Mouse (Mus musculus): ENCODE data around the gene Zfp969. TPM values are rescaled to one million over a fixed set of nuclear protein-coding genes. Genes with fewer than 3 reads are reported as not detected.
"Not testable (repeated sequence)": the region's sequence is repeated elsewhere in the genome, so short reads cannot be mapped to it uniquely, and the experiment has no call there.

Zfp969 gene
- 16.4 and 26.3 TPM in 2 replicates for polyA plus RNA-seq (2015; fragmentation: Nextera tagmentation; extraction: Ambion mirVana)

DNA sequence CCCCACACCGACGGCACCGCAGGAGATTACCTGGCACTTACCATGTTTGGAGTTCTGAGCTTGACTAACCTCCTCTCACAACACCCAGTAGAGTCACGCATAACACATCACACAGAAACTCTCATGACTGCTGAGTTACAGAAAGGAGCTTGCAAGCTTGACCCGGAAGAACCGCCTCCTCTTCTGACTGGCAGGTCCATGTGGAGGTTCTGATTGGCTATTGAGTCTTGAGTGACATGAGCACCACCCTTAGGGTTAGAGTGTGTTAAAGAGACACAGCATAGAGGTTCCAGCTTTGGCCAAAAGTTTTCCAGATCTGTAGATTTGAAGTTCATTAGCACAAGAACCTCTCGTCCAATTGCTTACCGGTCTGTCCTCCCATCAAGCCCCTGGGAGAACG, at the start of gene Zfp969:
TSS of gene Zfp969 (minus strand) at position 101 of the 400 bp plus-strand sequence.
- H3K27me3 ChIP-seq (replicated peaks); H3K9ac ChIP-seq; H3K4me3 ChIP-seq; H3K9me3 ChIP-seq; H3K4me1 ChIP-seq; H3K27ac ChIP-seq (replicated peaks); H3K4me2 ChIP-seq; H3K36me3 ChIP-seq; ATAC-seq (ENCODE audit: extremely low read depth, insufficient number of reproducible peaks, low FRiP score, low TSS enrichment): not testable (repeated sequence)
- no CpG with 5 or more reads among the region's 9 CpGs for WGBS

DNA sequence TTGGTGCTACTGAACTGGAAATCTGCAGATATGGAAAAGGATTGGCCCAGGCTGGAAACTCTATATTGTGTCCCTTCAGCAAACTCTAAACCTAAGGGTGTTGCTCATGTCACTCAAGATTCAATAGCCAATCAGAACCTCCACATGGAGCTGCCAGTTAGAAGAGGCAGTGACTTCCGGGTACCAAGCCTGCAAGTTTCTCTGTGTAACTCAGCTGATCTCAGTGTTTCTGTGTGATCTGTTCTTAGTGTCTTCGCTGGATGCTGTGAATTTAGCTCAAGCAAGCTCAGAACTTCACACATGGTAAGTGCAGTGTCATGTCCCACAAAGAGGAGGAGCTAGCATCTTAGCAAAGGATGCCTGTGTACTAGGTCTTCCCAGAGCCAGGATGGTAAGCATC, 37.8 kb upstream of the Zfp969 start, which contains the start of gene Gm2007:
TSS of gene Gm2007 (plus strand) at position 301 of the 400 bp plus-strand sequence.
- not testable (repeated sequence) for H3K4me3 ChIP-seq; H3K4me1 ChIP-seq; H3K27me3 ChIP-seq (replicated peaks); H3K36me3 ChIP-seq; H3K9me3 ChIP-seq; H3K4me2 ChIP-seq; H3K9ac ChIP-seq; H3K27ac ChIP-seq (replicated peaks); ATAC-seq (ENCODE audit: extremely low read depth, insufficient number of reproducible peaks, low FRiP score, low TSS enrichment)
- WGBS, result no CpG with 5 or more reads among the region's 2 CpGs

DNA sequence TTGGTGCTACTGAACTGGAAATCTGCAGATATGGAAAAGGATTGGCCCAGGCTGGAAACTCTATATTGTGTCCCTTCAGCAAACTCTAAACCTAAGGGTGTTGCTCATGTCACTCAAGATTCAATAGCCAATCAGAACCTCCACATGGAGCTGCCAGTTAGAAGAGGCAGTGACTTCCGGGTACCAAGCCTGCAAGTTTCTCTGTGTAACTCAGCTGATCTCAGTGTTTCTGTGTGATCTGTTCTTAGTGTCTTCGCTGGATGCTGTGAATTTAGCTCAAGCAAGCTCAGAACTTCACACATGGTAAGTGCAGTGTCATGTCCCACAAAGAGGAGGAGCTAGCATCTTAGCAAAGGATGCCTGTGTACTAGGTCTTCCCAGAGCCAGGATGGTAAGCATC, 59.8 kb downstream of the Zfp969 start, which contains the start of gene Gm11007:
TSS of gene Gm11007 (plus strand) at position 301 of the 400 bp plus-strand sequence.
- ATAC-seq (ENCODE audit: extremely low read depth, insufficient number of reproducible peaks, low FRiP score, low TSS enrichment); H3K27me3 ChIP-seq (replicated peaks); H3K4me2 ChIP-seq; H3K36me3 ChIP-seq; H3K9ac ChIP-seq; H3K4me1 ChIP-seq; H3K4me3 ChIP-seq; H3K27ac ChIP-seq (replicated peaks); H3K9me3 ChIP-seq: not testable (repeated sequence)
- no CpG with 5 or more reads among the region's 2 CpGs for WGBS

Other genes starting within 250 kb of the Zfp969 start
- 0.61 and 8.3 TPM in 2 replicates for gene Zfp965, start 233.7 kb downstream of the Zfp969 start, polyA plus RNA-seq (2015; fragmentation: Nextera tagmentation; extraction: Ambion mirVana)
- gene Gm11007, start 59.7 kb downstream of the Zfp969 start, polyA plus RNA-seq (2015; fragmentation: Nextera tagmentation; extraction: Ambion mirVana), result not detected in 2 replicates
- not detected in 2 replicates for gene Gm2007, start 37.9 kb upstream of the Zfp969 start, polyA plus RNA-seq (2015; fragmentation: Nextera tagmentation; extraction: Ambion mirVana)
- 3.7 and 6.1 TPM in 2 replicates for gene Gm14288, start 97.4 kb upstream of the Zfp969 start, polyA plus RNA-seq (2015; fragmentation: Nextera tagmentation; extraction: Ambion mirVana)
- 16.6 and 18.7 TPM in 2 replicates for gene Gm6710, start 165.6 kb upstream of the Zfp969 start, polyA plus RNA-seq (2015; fragmentation: Nextera tagmentation; extraction: Ambion mirVana)
- 1.7 and 1.8 TPM in 2 replicates for gene Zfp966, start 227.5 kb upstream of the Zfp969 start, polyA plus RNA-seq (2015; fragmentation: Nextera tagmentation; extraction: Ambion mirVana)